Mouse (Mus musculus): ENCODE results near the gene Itga2. TPM values are rescaled to one million over a fixed set of nuclear protein-coding genes. Genes with fewer than 3 reads are reported as not detected.

The Itga2 gene
- polyA plus RNA-seq, 1 experiment from 2014 or later = 1.2 TPM

GRCm38 (mm10) chr13:114791511-114791910 lies 140.4 kb downstream of the Itga2 start:
- Histone ChIP-seq H3K4me3 (no peak overlapping the region), H3K36me3 (no peaks in the 10 kb centered on the region), H3K27ac (no peak overlapping the region), H3K9me3 (no peaks in the 10 kb centered on the region), H3K4me1 (no peaks in the 10 kb centered on the region), H3K27me3 (ENCODE audit: insufficient read depth, poor library complexity, severe bottlenecking) (no peaks in the 10 kb centered on the region)
- DNase-seq (ENCODE audit: low spot score) = no peak
- 81% methylated on average over 1 of the region's 1 CpGs for WGBS

Other genes with a start within 250 kb of the Itga2 start
- 50.0 and 57.1 TPM in 2 replicates for gene Mocs2, start 113.9 kb downstream of the Itga2 start, polyA plus RNA-seq (2016; fragmentation: Nextera tagmentation; extraction: Ambion mirVana)
- 9.1 and 9.5 TPM in 2 replicates for gene Pelo, start 158.1 kb upstream of the Itga2 start, polyA plus RNA-seq (2016; fragmentation: Nextera tagmentation; extraction: Ambion mirVana)
- gene Gm49395, start 169.8 kb upstream of the Itga2 start, polyA plus RNA-seq (2016; fragmentation: Nextera tagmentation; extraction: Ambion mirVana) = 7.3 and 9.0 TPM in 2 replicates
- 15.8 and 26.1 TPM in 2 replicates for gene Itga1, start 169.9 kb upstream of the Itga2 start, polyA plus RNA-seq (2016; fragmentation: Nextera tagmentation; extraction: Ambion mirVana)

Data from heart, embryonic 10.5 days (tissue).